ENCODE assay signal across 8 mouse cellular contexts in the genomic region with DNA sequence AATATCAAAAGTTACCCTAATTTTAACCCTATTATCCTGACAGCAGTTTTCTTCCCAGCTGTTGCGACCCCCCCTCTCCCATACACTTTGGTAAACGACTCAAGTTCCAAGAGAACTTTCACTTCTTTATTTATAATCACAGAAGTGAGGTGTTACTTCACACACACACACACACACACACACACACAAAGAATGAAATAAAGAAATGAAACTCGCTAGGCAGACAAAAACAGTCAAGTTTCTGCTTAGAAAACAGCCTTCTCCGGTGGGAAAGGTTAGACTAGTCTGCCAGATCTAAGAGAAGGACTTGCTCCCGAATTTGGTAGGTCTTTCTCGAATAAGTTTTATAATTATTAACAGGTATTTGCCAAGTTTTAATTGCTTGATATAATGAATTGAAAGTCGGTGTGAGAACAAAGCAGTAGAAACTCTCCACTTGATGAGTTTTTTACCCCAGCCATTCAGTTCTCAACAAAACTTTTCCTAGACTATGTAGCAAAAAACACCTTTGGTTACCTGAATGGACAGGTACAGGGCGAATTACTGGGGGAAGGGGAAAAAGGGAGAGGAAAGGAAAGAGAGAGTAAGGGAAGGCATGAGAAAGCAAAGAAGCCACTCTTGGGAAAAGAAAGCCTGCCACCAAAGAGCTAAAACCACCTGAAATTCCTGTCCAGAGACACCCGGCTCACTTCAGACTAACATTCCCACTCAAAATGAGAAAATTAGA. TPM values are rescaled to one million over a fixed set of nuclear protein-coding genes. Genes with fewer than 3 reads are reported as not detected.
DNase-seq lines count a peak whose midpoint lies in the region; ATAC-seq and TF ChIP-seq lines count a peak whose summit lies in the region.

No protein-coding gene starts in this region.

- H3K4me3 ChIP-seq in G1E (ENCODE audit: low read depth, low read length): peak overlapping the region; percentile 80
- H3K4me3 ChIP-seq in heart, embryonic 14.5 days (ENCODE audit: control insufficient read depth in 1 of 2, insufficient read depth in 1 of 2, low read depth in 1 of 2, low read length in 2 of 2): peak overlapping the region; percentile 60 to 92
- peak overlapping the region; percentile 91 for H3K4me3 ChIP-seq in liver, embryonic 16.5 days (ENCODE audit: low read depth, low read length)
- peak overlapping the region; percentile 74 for H3K4me3 ChIP-seq in stomach, embryonic 16.5 days (replicated peaks; ENCODE audit: low read length)

- no peaks in the 10 kb centered on the region for H3K27me3 ChIP-seq in G1E (ENCODE audit: insufficient read depth, low read length)
- no peaks in the 10 kb centered on the region for H3K27me3 ChIP-seq in heart, embryonic 14.5 days (ENCODE audit: control insufficient read depth, insufficient read depth, low read length)
- H3K27me3 ChIP-seq in liver, embryonic 16.5 days (ENCODE audit: control insufficient read depth, insufficient read depth, low read depth, low read length): peaks cover 7% of the 10 kb centered on the region
- peaks cover 5% of the 10 kb centered on the region; the same call in 1 of the 2 replicates for H3K27me3 ChIP-seq in stomach, embryonic 16.5 days (ENCODE audit: control insufficient read depth, insufficient read depth, low read length)

- peaks cover 5% of the 10 kb centered on the region for H3K36me3 ChIP-seq in G1E (replicated peaks)
- no peaks in the 10 kb centered on the region for H3K36me3 ChIP-seq in heart, embryonic 14.5 days (ENCODE audit: control insufficient read depth, insufficient read depth, low read length)
- no peaks in the 10 kb centered on the region for H3K36me3 ChIP-seq in liver, embryonic 16.5 days (ENCODE audit: control insufficient read depth, insufficient read depth)
- no peaks in the 10 kb centered on the region for H3K36me3 ChIP-seq in stomach, embryonic 16.5 days (ENCODE audit: control insufficient read depth, insufficient read depth, low read length)

- H3K4me2 ChIP-seq in heart, embryonic 14.5 days (ENCODE audit: low read length): peak overlapping the region; percentile 78
- H3K4me2 ChIP-seq in liver, embryonic 16.5 days (ENCODE audit: low read depth, low read length): peak overlapping the region; percentile 92
- peak overlapping the region; percentile 68 for H3K4me2 ChIP-seq in stomach, embryonic 16.5 days (ENCODE audit: low read depth, low read length)

- no peaks in the 10 kb centered on the region for H3K9me3 ChIP-seq in G1E (replicated peaks)
- no peaks in the 10 kb centered on the region for H3K9me3 ChIP-seq in heart, embryonic 14.5 days (ENCODE audit: control insufficient read depth, low read length)
- no peaks in the 10 kb centered on the region for H3K9me3 ChIP-seq in liver, embryonic 16.5 days (replicated peaks; ENCODE audit: control insufficient read depth, low read length)
- H3K9me3 ChIP-seq in stomach, embryonic 16.5 days (replicated peaks; ENCODE audit: control insufficient read depth, low read length): no peaks in the 10 kb centered on the region

- no peak for TF ChIP-seq CTCF in G1E (IDR thresholded peaks at IDR 0.05; ENCODE audit: low read depth, low read length)

- intact Hi-C loops in heart, postnatal 14 days (cut with DNase I): loop anchor here (5.0 to 10.0 kb wide), 5 partner anchors 303 to 1330 kb away; no protein-coding TSS in a partner anchor

- peaks cover 49% of the 10 kb centered on the region for H3K4me1 ChIP-seq in G1E (ENCODE audit: insufficient read depth, low read depth, low read length)
- H3K4me1 ChIP-seq in heart, embryonic 14.5 days (ENCODE audit: control insufficient read depth in 2 of 2, insufficient read depth in 2 of 2, low read length in 2 of 2): peaks cover 8 to 17% of the 10 kb centered on the region in 2 experiments
- H3K4me1 ChIP-seq in liver, embryonic 16.5 days (ENCODE audit: control insufficient read depth, low read depth, low read length): peaks cover 32% of the 10 kb centered on the region
- peaks cover 8% of the 10 kb centered on the region for H3K4me1 ChIP-seq in stomach, embryonic 16.5 days (ENCODE audit: control insufficient read depth, insufficient read depth, low read length)

- peak; percentile 54 to 65 for DNase-seq in heart, adult 18-20 months
- DNase-seq in heart, postnatal 14 days: no peak
- no peak for DNase-seq in G1E (ENCODE audit: low spot score)
- no peak for DNase-seq in retina, embryonic 14.5 days (ENCODE audit: low spot score)
- DNase-seq in ovary, postnatal 14 days (ENCODE audit: low spot score): no peak

- 11% methylated on average over 9 of the region's 9 CpGs for WGBS in heart, embryonic 14.5 days
- WGBS in liver, embryonic 16.5 days (ENCODE audit: insufficient replicate concordance): 1% methylated on average over 9 of the region's 9 CpGs
- 7% methylated on average over 9 of the region's 9 CpGs for WGBS in stomach, embryonic 16.5 days

- peak overlapping the region; percentile 99 for H3K9ac ChIP-seq in heart, embryonic 14.5 days (ENCODE audit: low read length)
- peak overlapping the region; percentile 97 for H3K9ac ChIP-seq in liver, embryonic 16.5 days (ENCODE audit: low read depth, low read length)
- peak overlapping the region; percentile 93 for H3K9ac ChIP-seq in stomach, embryonic 16.5 days (ENCODE audit: low read length)

- H3K27ac ChIP-seq in heart, embryonic 14.5 days (replicated peaks in 1 of 2; ENCODE audit: control insufficient read depth in 1 of 2, insufficient read depth in 1 of 2, low read depth in 2 of 2, low read length in 2 of 2): peak overlapping the region; percentile 67 to 96
- peak overlapping the region; percentile 91 for H3K27ac ChIP-seq in liver, embryonic 16.5 days (ENCODE audit: low read length)
- peak overlapping the region; percentile 87 for H3K27ac ChIP-seq in stomach, embryonic 16.5 days (ENCODE audit: low read length)

- ATAC-seq in G1E (ENCODE audit: extremely low read depth, insufficient number of reproducible peaks, low FRiP score, poor library complexity, severe bottlenecking): no peak
- ATAC-seq in heart, embryonic 14.5 days (ENCODE audit: insufficient number of reproducible peaks, insufficient read depth, low FRiP score, low read depth): no peak
- no peak for ATAC-seq in liver, embryonic 16.5 days (ENCODE audit: low read depth)
- ATAC-seq in stomach, embryonic 16.5 days (ENCODE audit: insufficient read depth, low FRiP score): no peak

RNA-seq across cellular contexts. Expression of gene Zeb2, which starts 5.0 kb away (rescaled TPM):
- total RNA-seq in heart, adult 18-20 months (2021): 10 to 100 TPM; 34.4 to 44.2 TPM
- 10 to 100 TPM; 51.3 to 58.5 TPM for total RNA-seq in heart, postnatal 14 days (2021)
- 185 and 216 TPM in 2 replicates for total RNA-seq in G1E (2014; fragmentation: Nextera tagmentation)
- 65.6 and 79.0 TPM in 2 replicates for total RNA-seq in G1E (2017)
- polyA plus RNA-seq in G1E (2012): 4.8 and 5.6 TPM in 2 replicates
- 22.0 and 22.2 TPM in 2 replicates for polyA plus RNA-seq in heart, embryonic 14.5 days (2014; fragmentation: Nextera tagmentation; extraction: Ambion mirVana)
- polyA plus RNA-seq in liver, embryonic 16.5 days (2015; fragmentation: Nextera tagmentation; extraction: Ambion mirVana): 12.1 and 12.5 TPM in 2 replicates
- polyA plus RNA-seq in stomach, embryonic 16.5 days (2015; fragmentation: Nextera tagmentation; extraction: Ambion mirVana): 43.8 and 50.6 TPM in 2 replicates

Comparison
In these comparisons a context has a peak if more than half of its experiments do, and no peak if none do; other contexts are left out.
1. DNase-seq: peak in heart, adult 18-20 months (2 of 2); none in heart, postnatal 14 days (0 of 2), G1E (single experiment), retina, embryonic 14.5 days (single experiment) and ovary, postnatal 14 days (single experiment).
2. Peak in every context shown above with its lines, with median percentiles within 50 percentile points of each other: H3K4me3 ChIP-seq, H3K27ac ChIP-seq, H3K4me2 ChIP-seq and H3K9ac ChIP-seq.